Mouse (Mus musculus) heart, embryonic 12.5 days (tissue): Measurements from ENCODE around the gene Pkn3. TPM values are rescaled to one million over a fixed set of nuclear protein-coding genes. Genes with fewer than 3 reads are reported as not detected.
A peak's percentile ranks its signal among the peaks of the same experiment; 100 is the strongest.

Source experiments
- ATAC-seq: fragments of 200-750 bp; cut with Nextera tagmentation; 2 replicates; pipeline ENCODE4 v1.8.0; 2017; ENCODE audit warnings: moderate TSS enrichment, moderate library complexity; ENCODE audit not compliant: insufficient number of reproducible peaks, low FRiP score
- H3K27ac ChIP-seq: fragments of 300-500 bp; sonication (generic); 2 replicates; pipeline ENCODE4 v1.5.1; 2016; ENCODE audit warnings: mild to moderate bottlenecking, moderate library complexity; ENCODE audit not compliant: poor library complexity, severe bottlenecking
- H3K27me3 ChIP-seq: fragments of 300-500 bp; sonication (generic); replicated peaks from 2 replicates; pipeline ENCODE4 v1.6.1; 2016; ENCODE audit warnings: mild to moderate bottlenecking, moderate library complexity
- H3K36me3 ChIP-seq: fragments of 300-500 bp; sonication (generic); 2 replicates; pipeline ENCODE4 v1.6.1; 2016; ENCODE audit warnings: mild to moderate bottlenecking, moderate library complexity
- H3K4me1 ChIP-seq: fragments of 300-500 bp; sonication (generic); replicated peaks from 2 replicates; pipeline ENCODE4 v1.6.1; 2016; ENCODE audit warnings: mild to moderate bottlenecking
- H3K4me2 ChIP-seq: fragments of 300-500 bp; sonication (generic); 2 replicates; pipeline ENCODE4 v1.6.1; 2016; ENCODE audit warnings: mild to moderate bottlenecking, moderate library complexity
- H3K4me3 ChIP-seq: fragments of 300-500 bp; sonication (generic); 2 replicates; pipeline ENCODE4 v1.5.1; 2016; ENCODE audit warnings: mild to moderate bottlenecking
- H3K9ac ChIP-seq: fragments of 300-500 bp; sonication (generic); 2 replicates; pipeline ENCODE4 v1.6.1; 2016; ENCODE audit warnings: mild to moderate bottlenecking, moderate library complexity
- H3K9me3 ChIP-seq: fragments of 300-500 bp; sonication (generic); replicated peaks from 2 replicates; pipeline ENCODE4 v1.6.1; 2016; ENCODE audit warnings: mild to moderate bottlenecking, moderate library complexity
- WGBS: fragments of 180-500 bp; shearing (Covaris S2); methylation state at CpG from one replicate; pipeline ENCODE4 v1.1.7; 2016; 5-methylcytosine and 5-hydroxymethylcytosine counted together
- polyA plus RNA-seq: library from polyadenylated mRNA; unstranded; fragments of >200 nt; fragmentation: Nextera tagmentation; extraction: Ambion mirVana; gene quantifications from 2 replicates; pipeline ENCODE4 v1.2.1, GENCODE M21; 2016

The Pkn3 gene
- polyA plus RNA-seq, 1 experiment from 2014 or later = 19.6 TPM

GRCm38 (mm10) chr2:30064298-30064697, 13.2 kb upstream of the Pkn3 start:
- H3K4me3 ChIP-seq = no peak overlapping the region
- no peak overlapping the region; the same call in 1 of the 2 replicates for H3K9ac ChIP-seq
- no peaks in the 10 kb centered on the region for H3K9me3 ChIP-seq
- H3K27me3 ChIP-seq = no peaks in the 10 kb centered on the region
- no peak for ATAC-seq
- peaks cover 31% of the 10 kb centered on the region for H3K4me1 ChIP-seq
- H3K4me2 ChIP-seq = peak overlapping the region; percentile 92
- WGBS = 50% methylated on average over 3 of the region's 3 CpGs
- H3K27ac ChIP-seq = no peak overlapping the region
- H3K36me3 ChIP-seq = peaks cover 14% of the 10 kb centered on the region

- Histone ChIP-seq H3K9me3 (no peaks in the 10 kb centered on the region), H3K9ac (peak overlapping the region; percentile 99), H3K27me3 (no peaks in the 10 kb centered on the region), H3K4me1 (peaks cover 31% of the 10 kb centered on the region), H3K4me3 (peak overlapping the region; percentile 90), H3K4me2 (peak overlapping the region; percentile 67), H3K36me3 (peaks cover 28% of the 10 kb centered on the region), H3K27ac (peak overlapping the region; percentile 100)
- ATAC-seq = peak; percentile 95
- under 1% methylated on average over 44 of the region's 101 CpGs for WGBS
Observed at GRCm38 (mm10) chr2:30066046-30066901, 11.2 kb upstream of the Pkn3 start.

- under 1% methylated on average over 51 of the region's 69 CpGs for WGBS
- Histone ChIP-seq H3K4me3 (peak overlapping the region; percentile 90), H3K27ac (peak overlapping the region; percentile 100), H3K27me3 (no peaks in the 10 kb centered on the region), H3K9me3 (no peaks in the 10 kb centered on the region), H3K4me1 (peaks cover 31% of the 10 kb centered on the region), H3K4me2 (peak overlapping the region; percentile 67), H3K36me3 (peaks cover 31% of the 10 kb centered on the region), H3K9ac (peak overlapping the region; percentile 99)
- peak; percentile 23 for ATAC-seq
Observed at GRCm38 (mm10) chr2:30067031-30067888, 10.2 kb upstream of the Pkn3 start.

- peaks cover 31% of the 10 kb centered on the region for H3K4me1 ChIP-seq
- no peak for ATAC-seq
- H3K27ac ChIP-seq = no peak overlapping the region
- H3K4me3 ChIP-seq = peak overlapping the region; percentile 90
- 42% methylated on average over 7 of the region's 7 CpGs for WGBS
- H3K9me3 ChIP-seq = no peaks in the 10 kb centered on the region
- H3K36me3 ChIP-seq = peaks cover 37% of the 10 kb centered on the region
- peak overlapping the region; percentile 99 for H3K9ac ChIP-seq
- peak overlapping the region; percentile 67 for H3K4me2 ChIP-seq
- no peaks in the 10 kb centered on the region for H3K27me3 ChIP-seq
Observed at GRCm38 (mm10) chr2:30067962-30068361, 9.5 kb upstream of the Pkn3 start.

- no peak overlapping the region for H3K4me3 ChIP-seq
- no peaks in the 10 kb centered on the region for H3K9me3 ChIP-seq
- H3K4me1 ChIP-seq = peaks cover 8% of the 10 kb centered on the region
- no peak overlapping the region for H3K4me2 ChIP-seq
- H3K27ac ChIP-seq = no peak overlapping the region
- ATAC-seq = no peak
- 79% methylated on average over 7 of the region's 7 CpGs for WGBS
- no peaks in the 10 kb centered on the region for H3K27me3 ChIP-seq
- peaks cover 43% of the 10 kb centered on the region for H3K36me3 ChIP-seq
- H3K9ac ChIP-seq = no peak overlapping the region
Observed at GRCm38 (mm10) chr2:30072875-30073274, 4.6 kb upstream of the Pkn3 start.

- Histone ChIP-seq H3K27me3 (no peaks in the 10 kb centered on the region), H3K4me3 (no peak overlapping the region), H3K27ac (no peak overlapping the region), H3K9me3 (no peaks in the 10 kb centered on the region), H3K36me3 (peaks cover 39% of the 10 kb centered on the region), H3K9ac (no peak overlapping the region), H3K4me2 (no peak overlapping the region), H3K4me1 (peaks cover 8% of the 10 kb centered on the region)
- no peak for ATAC-seq
- 82% methylated on average over 3 of the region's 3 CpGs for WGBS
Observed at GRCm38 (mm10) chr2:30073285-30073684, 4.2 kb upstream of the Pkn3 start.

- ATAC-seq = no peak
- Histone ChIP-seq H3K4me2 (no peak overlapping the region), H3K27me3 (no peaks in the 10 kb centered on the region), H3K4me3 (no peak overlapping the region), H3K4me1 (peaks cover 27% of the 10 kb centered on the region), H3K9me3 (no peaks in the 10 kb centered on the region), H3K36me3 (peaks cover 19% of the 10 kb centered on the region), H3K9ac (no peak overlapping the region), H3K27ac (no peak overlapping the region)
- 74% methylated on average over 3 of the region's 3 CpGs for WGBS
Observed at GRCm38 (mm10) chr2:30075625-30076024, 1.9 kb upstream of the Pkn3 start.

GRCm38 (mm10) chr2:30076439-30076838, 1.0 kb upstream of the Pkn3 start:
- Histone ChIP-seq H3K27me3 (no peaks in the 10 kb centered on the region), H3K9me3 (no peaks in the 10 kb centered on the region), H3K4me2 (no peak overlapping the region), H3K9ac (no peak overlapping the region), H3K4me1 (peaks cover 28% of the 10 kb centered on the region), H3K36me3 (peaks cover 19% of the 10 kb centered on the region), H3K4me3 (no peak overlapping the region), H3K27ac (no peak overlapping the region)
- no peak for ATAC-seq
- WGBS = 93% methylated on average over 9 of the region's 9 CpGs

- no peaks in the 10 kb centered on the region for H3K9me3 ChIP-seq
- H3K27ac ChIP-seq = no peak overlapping the region
- peaks cover 28% of the 10 kb centered on the region for H3K4me1 ChIP-seq
- H3K4me2 ChIP-seq = peak overlapping the region; percentile 93
- 67% methylated on average over 6 of the region's 6 CpGs for WGBS
- peak overlapping the region; percentile 77; the same call in 1 of the 2 replicates for H3K9ac ChIP-seq
- peak overlapping the region; percentile 59 for H3K4me3 ChIP-seq
- H3K36me3 ChIP-seq = peaks cover 19% of the 10 kb centered on the region
- H3K27me3 ChIP-seq = no peaks in the 10 kb centered on the region
- no peak for ATAC-seq
Observed at GRCm38 (mm10) chr2:30076959-30077358, 525 bp upstream of the Pkn3 start.

GRCm38 (mm10) chr2:30078349-30078712, 847 bp downstream of the Pkn3 start:
- H3K4me2 ChIP-seq = peak overlapping the region; percentile 93
- WGBS = 14% methylated on average over 10 of the region's 10 CpGs
- peak overlapping the region; percentile 91 for H3K27ac ChIP-seq
- H3K36me3 ChIP-seq = peaks cover 10% of the 10 kb centered on the region
- H3K9me3 ChIP-seq = no peaks in the 10 kb centered on the region
- ATAC-seq = peak; percentile 71
- peak overlapping the region; percentile 59 for H3K4me3 ChIP-seq
- H3K4me1 ChIP-seq = peaks cover 28% of the 10 kb centered on the region
- H3K9ac ChIP-seq = peak overlapping the region; percentile 52; the same call in 1 of the 2 replicates
- H3K27me3 ChIP-seq = no peaks in the 10 kb centered on the region

- Histone ChIP-seq H3K9me3 (no peaks in the 10 kb centered on the region), H3K4me1 (peaks cover 28% of the 10 kb centered on the region), H3K36me3 (0 out of 2 replicates have a peak, but pooled peaks cover 8% of the 10 kb centered on the region), H3K4me2 (peak overlapping the region; percentile 93), H3K9ac (peak overlapping the region; percentile 52), H3K27ac (peak overlapping the region; percentile 91), H3K27me3 (no peaks in the 10 kb centered on the region), H3K4me3 (peak overlapping the region; percentile 59)
- 63% methylated on average over 4 of the region's 4 CpGs for WGBS
- ATAC-seq = no peak
Observed at GRCm38 (mm10) chr2:30078760-30079159, 1.3 kb downstream of the Pkn3 start.
